In the genomic region with DNA sequence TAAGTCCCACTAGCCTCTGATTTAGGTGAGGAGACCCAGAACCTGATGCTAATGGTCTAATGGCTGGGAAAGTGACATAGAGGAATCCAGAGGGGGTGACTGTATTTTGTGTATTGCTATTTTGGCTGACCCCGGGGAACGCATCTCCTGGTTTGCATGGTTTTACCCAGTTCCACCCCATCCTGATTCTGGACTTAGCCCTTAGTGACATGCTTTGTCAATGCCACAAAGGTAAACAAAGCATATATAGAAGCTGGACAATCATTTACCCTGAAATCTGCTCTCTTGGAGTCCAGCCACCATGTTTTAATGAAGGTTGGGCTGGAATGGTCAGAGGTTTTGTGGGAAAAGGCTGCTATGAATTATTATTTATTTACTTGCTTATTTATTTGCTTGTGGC, we compare ENCODE assay signal across 25 mouse cellular contexts. TPM values are rescaled to one million over a fixed set of nuclear protein-coding genes. Genes with fewer than 3 reads are reported as not detected.
A peak's percentile ranks its signal among the peaks of the same experiment; 100 is the strongest.
DNase-seq lines count a peak whose midpoint lies in the region; ATAC-seq and TF ChIP-seq lines count a peak whose summit lies in the region.
"Had no signal": no experiment of that assay in that cellular context is flagged by ENCODE, and none has a peak within 500 bp of the region (broad histone marks: within the 10 kb centered on the region; RNA-seq: fewer than 3 reads in every experiment).

No protein-coding gene starts in this region.

- H3K27me3 ChIP-seq in intestine, embryonic 15.5 days (replicated peaks): no peaks in the 10 kb centered on the region
- no peaks in the 10 kb centered on the region for H3K27me3 ChIP-seq in intestine, embryonic 16.5 days (replicated peaks; ENCODE audit: control insufficient read depth, insufficient read depth, low read length)
- no peaks in the 10 kb centered on the region for H3K27me3 ChIP-seq in lung, embryonic 14.5 days (ENCODE audit: insufficient read depth, low read length)
- no peaks in the 10 kb centered on the region for H3K27me3 ChIP-seq in liver, embryonic 14.5 days (ENCODE audit: control insufficient read depth, insufficient read depth, low read length)
- H3K27me3 ChIP-seq: hindbrain, embryonic 13.5 days had no signal

- 42% methylated on average over 2 of the region's 2 CpGs for WGBS in intestine, embryonic 15.5 days
- 58% methylated on average over 2 of the region's 2 CpGs for WGBS in intestine, embryonic 16.5 days
- WGBS in lung, embryonic 14.5 days: 44% methylated on average over 2 of the region's 2 CpGs
- WGBS in lung, adult 2 months: 79% methylated on average over 2 of the region's 2 CpGs
- 80% methylated on average over 2 of the region's 2 CpGs for WGBS in liver, embryonic 14.5 days (ENCODE audit: insufficient replicate concordance)

- no peaks in the 10 kb centered on the region for H3K36me3 ChIP-seq in intestine, embryonic 15.5 days
- H3K36me3 ChIP-seq in intestine, embryonic 16.5 days (ENCODE audit: control insufficient read depth, insufficient read depth, low read length): no peaks in the 10 kb centered on the region
- no peaks in the 10 kb centered on the region for H3K36me3 ChIP-seq in lung, embryonic 14.5 days (ENCODE audit: insufficient read depth)
- H3K36me3 ChIP-seq in liver, embryonic 14.5 days (replicated peaks; ENCODE audit: control insufficient read depth, insufficient read depth, low read depth): no peaks in the 10 kb centered on the region
- H3K36me3 ChIP-seq: embryonic facial prominence, embryonic 10.5 days; hindbrain, embryonic 13.5 days had no signal

- 0 out of 2 replicates have a peak, but pooled peaks have one; percentile 31 for ATAC-seq in intestine, embryonic 15.5 days
- ATAC-seq in intestine, embryonic 16.5 days: no peak
- ATAC-seq in lung, embryonic 14.5 days (ENCODE audit: insufficient read depth): no peak
- ATAC-seq in liver, embryonic 14.5 days (ENCODE audit: insufficient read depth): peak; percentile 57
- ATAC-seq: CD4-positive, CD25-positive, alpha-beta regulatory T cell, adult 4 months; forebrain, embryonic 13.5 days had no signal

- TF ChIP-seq POLR2A in lung, adult 2 months (IDR thresholded peaks at IDR 0.05; ENCODE audit: borderline replicate concordance, extremely low read depth, low read depth, low read length): no peak

- H3K4me3 ChIP-seq in intestine, embryonic 15.5 days (replicated peaks): no peak overlapping the region
- H3K4me3 ChIP-seq in intestine, embryonic 16.5 days (ENCODE audit: low read length): no peak overlapping the region
- no peak overlapping the region for H3K4me3 ChIP-seq in lung, embryonic 14.5 days (ENCODE audit: low read depth, low read length)
- H3K4me3 ChIP-seq in lung, adult 2 months (replicated peaks; ENCODE audit: extremely low read depth, low read depth, low read length): no peak overlapping the region
- H3K4me3 ChIP-seq in liver, embryonic 14.5 days (ENCODE audit: insufficient read depth in 1 of 2, low read depth in 2 of 2, low read length in 2 of 2): no peak overlapping the region
- H3K4me3 ChIP-seq: embryonic facial prominence, embryonic 10.5 days; forebrain, embryonic 13.5 days; hindbrain, embryonic 13.5 days had no signal

- H3K27ac ChIP-seq in intestine, embryonic 15.5 days: no peak overlapping the region
- H3K27ac ChIP-seq in intestine, embryonic 16.5 days (ENCODE audit: low read length): no peak overlapping the region
- no peak overlapping the region for H3K27ac ChIP-seq in lung, embryonic 14.5 days (ENCODE audit: low read depth)
- no peak overlapping the region for H3K27ac ChIP-seq in liver, embryonic 14.5 days
- H3K27ac ChIP-seq: embryonic facial prominence, embryonic 10.5 days; forebrain, embryonic 13.5 days; hindbrain, embryonic 13.5 days had no signal

- H3K9me3 ChIP-seq in intestine, embryonic 15.5 days: no peaks in the 10 kb centered on the region
- no peaks in the 10 kb centered on the region for H3K9me3 ChIP-seq in intestine, embryonic 16.5 days (ENCODE audit: control insufficient read depth, low read length)
- no peaks in the 10 kb centered on the region for H3K9me3 ChIP-seq in lung, embryonic 14.5 days (ENCODE audit: low read depth, low read length)
- H3K9me3 ChIP-seq in liver, embryonic 14.5 days (ENCODE audit: control insufficient read depth, low read length): no peaks in the 10 kb centered on the region
- H3K9me3 ChIP-seq: embryonic facial prominence, embryonic 10.5 days; forebrain, embryonic 13.5 days; hindbrain, embryonic 13.5 days had no signal

- no peak for TF ChIP-seq EP300 in liver, embryonic 14.5 days (IDR thresholded peaks at IDR 0.05; ENCODE audit: low read depth)

- peak; percentile 14 for DNase-seq in lung, embryonic 14.5 days
- DNase-seq in lung, adult 2 months: no peak
- no peak for DNase-seq in liver, embryonic 14.5 days (ENCODE audit: low read depth in 3 of 3, low spot score in 3 of 3)
- peak; percentile 64 for DNase-seq in yolk sac, embryonic 10.5 days (ENCODE audit: low spot score)
- DNase-seq in spleen, postnatal 14 days (ENCODE audit: low spot score in 2 of 2): no peak
- DNase-seq in left cerebral cortex, postnatal 14 days (ENCODE audit: low spot score in 2 of 2): no peak
- DNase-seq: adrenal gland, adult 2 months; adrenal gland, postnatal 25 days; B cell, adult 2 months; cerebellum, adult 18-20 months; cerebellum, adult 9-11 months; cerebellum, postnatal 36 days; gastrocnemius, postnatal 36 days; heart, adult 11 months; heart, postnatal 10 days; heart, postnatal 4 days had no signal

- no peak for TF ChIP-seq CTCF in lung, embryonic 14.5 days (IDR thresholded peaks at IDR 0.05; ENCODE audit: low read depth)
- no peak for TF ChIP-seq CTCF in lung, adult 2 months (IDR thresholded peaks at IDR 0.05; ENCODE audit: insufficient read depth, low read length)
- TF ChIP-seq CTCF in liver, embryonic 14.5 days (IDR thresholded peaks at IDR 0.05; ENCODE audit: low read depth): no peak

- intact Hi-C loops in left cerebral cortex, postnatal 14 days (cut with DNase I): no loop called here

- no peaks in the 10 kb centered on the region for H3K4me1 ChIP-seq in intestine, embryonic 15.5 days (replicated peaks)
- H3K4me1 ChIP-seq in intestine, embryonic 16.5 days (ENCODE audit: control insufficient read depth, insufficient read depth, low read length): no peaks in the 10 kb centered on the region
- no peaks in the 10 kb centered on the region for H3K4me1 ChIP-seq in lung, embryonic 14.5 days (ENCODE audit: insufficient read depth)
- no peaks in the 10 kb centered on the region for H3K4me1 ChIP-seq in lung, adult 2 months (ENCODE audit: control insufficient read depth, insufficient read depth, low read length)
- H3K4me1 ChIP-seq in liver, embryonic 14.5 days (replicated peaks; ENCODE audit: control insufficient read depth in 2 of 2, insufficient read depth in 2 of 2, low read length in 1 of 2): peaks cover 0 to 12% of the 10 kb centered on the region in 2 experiments; a peak in 2 of 4 replicates
- H3K4me1 ChIP-seq: hindbrain, embryonic 13.5 days had no signal

- H3K4me2 ChIP-seq in intestine, embryonic 15.5 days (replicated peaks): no peak overlapping the region
- H3K4me2 ChIP-seq in intestine, embryonic 16.5 days (ENCODE audit: low read depth, low read length): no peak overlapping the region
- no peak overlapping the region for H3K4me2 ChIP-seq in lung, embryonic 14.5 days
- H3K4me2 ChIP-seq in liver, embryonic 14.5 days (ENCODE audit: low read depth): peak overlapping the region; percentile 20; the same call in 1 of the 2 replicates
- H3K4me2 ChIP-seq: forebrain, embryonic 13.5 days; hindbrain, embryonic 13.5 days had no signal

- H3K9ac ChIP-seq in intestine, embryonic 15.5 days: no peak overlapping the region
- no peak overlapping the region for H3K9ac ChIP-seq in intestine, embryonic 16.5 days (ENCODE audit: low read depth, low read length)
- no peak overlapping the region for H3K9ac ChIP-seq in lung, embryonic 14.5 days
- H3K9ac ChIP-seq in liver, embryonic 14.5 days (replicated peaks): no peak overlapping the region
- H3K9ac ChIP-seq: forebrain, embryonic 13.5 days; hindbrain, embryonic 13.5 days had no signal

RNA-seq across cellular contexts. Expression of gene Inhbc, which starts 2.0 kb away (rescaled TPM):
- 0.18 TPM in 1 of 2 replicates, not detected in the other for polyA plus RNA-seq in intestine, embryonic 15.5 days (2015; fragmentation: Nextera tagmentation; extraction: Ambion mirVana)
- not detected in 2 replicates for polyA plus RNA-seq in intestine, embryonic 16.5 days (2015; fragmentation: Nextera tagmentation; extraction: Ambion mirVana)
- polyA plus RNA-seq in lung, embryonic 14.5 days (2014; fragmentation: Nextera tagmentation; extraction: Ambion mirVana): not detected in 2 replicates
- not detected in 2 replicates for polyA plus RNA-seq in lung, adult 2 months (2012; rRNA removed)
- polyA plus RNA-seq in liver, embryonic 14.5 days (2012; rRNA removed): 1.5 and 2.0 TPM in 2 replicates
- polyA plus RNA-seq in liver, embryonic 14.5 days (2014; fragmentation: Nextera tagmentation; extraction: Ambion mirVana): 2.1 and 2.4 TPM in 2 replicates
- not detected for total RNA-seq in left cerebral cortex, postnatal 14 days (2021)
- total RNA-seq: adrenal gland, postnatal 25 days; gastrocnemius, adult 8-10 months; gastrocnemius, postnatal 36 days; heart, postnatal 10 days; heart, postnatal 4 days had no signal
- polyA plus RNA-seq: CD4-positive, CD25-positive, alpha-beta regulatory T cell, adult 4 months; embryonic facial prominence, embryonic 14.5 days; forebrain, embryonic 13.5 days; heart, embryonic 14.5 days had no signal

RNA-seq across cellular contexts. Expression of gene R3hdm2, which starts 11.9 kb away (rescaled TPM):
- polyA plus RNA-seq in intestine, embryonic 15.5 days (2015; fragmentation: Nextera tagmentation; extraction: Ambion mirVana): 29.5 and 31.1 TPM in 2 replicates
- polyA plus RNA-seq in intestine, embryonic 16.5 days (2015; fragmentation: Nextera tagmentation; extraction: Ambion mirVana): 17.7 and 18.3 TPM in 2 replicates
- 31.9 and 33.8 TPM in 2 replicates for polyA plus RNA-seq in lung, embryonic 14.5 days (2014; fragmentation: Nextera tagmentation; extraction: Ambion mirVana)
- 90.3 and 129 TPM in 2 replicates for polyA plus RNA-seq in lung, adult 2 months (2012; rRNA removed)
- 10.9 and 16.2 TPM in 2 replicates for polyA plus RNA-seq in liver, embryonic 14.5 days (2012; rRNA removed)
- 9.0 and 14.0 TPM in 2 replicates for polyA plus RNA-seq in liver, embryonic 14.5 days (2014; fragmentation: Nextera tagmentation; extraction: Ambion mirVana)
- 100 to 1,000 TPM; 333 to 340 TPM for total RNA-seq in left cerebral cortex, postnatal 14 days (2021)

RNA-seq across cellular contexts. Expression of gene Inhbe, which starts 14.1 kb away (rescaled TPM):
- 0.03 TPM in 1 of 2 replicates, not detected in the other for polyA plus RNA-seq in intestine, embryonic 15.5 days (2015; fragmentation: Nextera tagmentation; extraction: Ambion mirVana)
- polyA plus RNA-seq in intestine, embryonic 16.5 days (2015; fragmentation: Nextera tagmentation; extraction: Ambion mirVana): not detected in 2 replicates
- polyA plus RNA-seq in lung, embryonic 14.5 days (2014; fragmentation: Nextera tagmentation; extraction: Ambion mirVana): 0.04 TPM in 1 of 2 replicates, not detected in the other
- polyA plus RNA-seq in lung, adult 2 months (2012; rRNA removed): 0.02 TPM in 1 of 2 replicates, not detected in the other
- polyA plus RNA-seq in liver, embryonic 14.5 days (2012; rRNA removed): 0.59 and 0.61 TPM in 2 replicates
- polyA plus RNA-seq in liver, embryonic 14.5 days (2014; fragmentation: Nextera tagmentation; extraction: Ambion mirVana): 0.28 and 0.38 TPM in 2 replicates
- total RNA-seq in left cerebral cortex, postnatal 14 days (2021): under 1 TPM in 1 of 2 experiments, not detected in 1; 0.13 TPM
- total RNA-seq: adrenal gland, adult 2 months; adrenal gland, postnatal 25 days; gastrocnemius, adult 8-10 months; gastrocnemius, postnatal 36 days; heart, postnatal 10 days; heart, postnatal 4 days had no signal
- polyA plus RNA-seq: CD4-positive, CD25-positive, alpha-beta regulatory T cell, adult 4 months; embryonic facial prominence, embryonic 10.5 days; embryonic facial prominence, embryonic 14.5 days; heart, embryonic 14.5 days; hindbrain, embryonic 13.5 days had no signal

RNA-seq across cellular contexts. Expression of gene Gli1, which starts 26.5 kb away (rescaled TPM):
- polyA plus RNA-seq in intestine, embryonic 15.5 days (2015; fragmentation: Nextera tagmentation; extraction: Ambion mirVana): 7.5 and 8.1 TPM in 2 replicates
- polyA plus RNA-seq in intestine, embryonic 16.5 days (2015; fragmentation: Nextera tagmentation; extraction: Ambion mirVana): 6.6 and 7.6 TPM in 2 replicates
- polyA plus RNA-seq in lung, embryonic 14.5 days (2014; fragmentation: Nextera tagmentation; extraction: Ambion mirVana): 14.7 and 16.9 TPM in 2 replicates
- polyA plus RNA-seq in lung, adult 2 months (2012; rRNA removed): 11.1 and 11.2 TPM in 2 replicates
- 1.1 and 1.4 TPM in 2 replicates for polyA plus RNA-seq in liver, embryonic 14.5 days (2012; rRNA removed)
- polyA plus RNA-seq in liver, embryonic 14.5 days (2014; fragmentation: Nextera tagmentation; extraction: Ambion mirVana): 0.15 and 0.27 TPM in 2 replicates
- 1 to 10 TPM; 1.6 to 1.9 TPM for total RNA-seq in left cerebral cortex, postnatal 14 days (2021)

RNA-seq across cellular contexts. Expression of gene Arhgap9, which starts 46.5 kb away (rescaled TPM):
- 6.1 and 6.7 TPM in 2 replicates for polyA plus RNA-seq in intestine, embryonic 15.5 days (2015; fragmentation: Nextera tagmentation; extraction: Ambion mirVana)
- 7.9 and 9.0 TPM in 2 replicates for polyA plus RNA-seq in intestine, embryonic 16.5 days (2015; fragmentation: Nextera tagmentation; extraction: Ambion mirVana)
- polyA plus RNA-seq in lung, embryonic 14.5 days (2014; fragmentation: Nextera tagmentation; extraction: Ambion mirVana): 3.2 and 4.2 TPM in 2 replicates
- 18.2 and 19.2 TPM in 2 replicates for polyA plus RNA-seq in lung, adult 2 months (2012; rRNA removed)
- polyA plus RNA-seq in liver, embryonic 14.5 days (2012; rRNA removed): 7.3 and 8.8 TPM in 2 replicates
- polyA plus RNA-seq in liver, embryonic 14.5 days (2014; fragmentation: Nextera tagmentation; extraction: Ambion mirVana): 12.4 and 13.4 TPM in 2 replicates
- total RNA-seq in left cerebral cortex, postnatal 14 days (2021): 1 to 10 TPM in 1 of 2 experiments, under 1 TPM in 1; 0.66 to 1.2 TPM

Comparison
In these comparisons a context has a peak if more than half of its experiments do, and no peak if none do; other contexts are left out.
1. ATAC-seq: peak in intestine, embryonic 15.5 days (single experiment) and liver, embryonic 14.5 days (single experiment); none in intestine, embryonic 16.5 days (single experiment) and lung, embryonic 14.5 days (single experiment).
2. DNase-seq: peak in lung, embryonic 14.5 days (single experiment) and yolk sac, embryonic 10.5 days (single experiment); none in lung, adult 2 months (single experiment), liver, embryonic 14.5 days (0 of 3), spleen, postnatal 14 days (0 of 2) and left cerebral cortex, postnatal 14 days (0 of 2).